Mouse (Mus musculus) leukemia stem cell, adult 10-12 weeks (primary cell): Measurements from ENCODE around the gene E330014E10Rik. TPM values are rescaled to one million over a fixed set of nuclear protein-coding genes. Genes with fewer than 3 reads are reported as not detected.

Source experiments
- polyA plus RNA-seq: library from polyadenylated mRNA; stranded (reverse); fragments of >175 nt; gene quantifications from 2 replicates; pipeline ENCODE4 v1.2.3, GENCODE M21; 2012; ENCODE audit warnings: low replicate concordance

Gene E330014E10Rik
- polyA plus RNA-seq, result not detected in 2 replicates

DNA sequence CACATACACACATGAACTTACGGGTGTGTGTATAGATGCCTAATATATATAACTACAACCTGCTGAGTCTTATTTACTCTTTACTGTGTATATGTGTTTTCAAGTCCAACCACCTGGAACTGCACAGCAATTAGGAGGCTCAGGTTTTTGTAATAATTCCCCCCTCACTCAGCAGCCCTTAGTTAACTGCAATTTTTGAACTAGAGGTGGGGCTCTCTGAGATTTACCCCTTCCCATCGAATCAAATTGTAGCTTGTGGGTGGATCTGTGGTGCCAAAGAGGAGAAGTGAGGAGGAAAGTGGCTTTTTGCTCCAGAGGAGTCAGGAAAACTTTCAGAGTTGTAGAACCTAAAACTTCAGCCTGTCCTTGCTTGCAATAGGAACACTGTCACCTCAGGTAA lies at the start of gene E330014E10Rik:
Gene E330014E10Rik (plus strand): TSS at position 301 of the 400 bp plus-strand sequence.

DNA sequence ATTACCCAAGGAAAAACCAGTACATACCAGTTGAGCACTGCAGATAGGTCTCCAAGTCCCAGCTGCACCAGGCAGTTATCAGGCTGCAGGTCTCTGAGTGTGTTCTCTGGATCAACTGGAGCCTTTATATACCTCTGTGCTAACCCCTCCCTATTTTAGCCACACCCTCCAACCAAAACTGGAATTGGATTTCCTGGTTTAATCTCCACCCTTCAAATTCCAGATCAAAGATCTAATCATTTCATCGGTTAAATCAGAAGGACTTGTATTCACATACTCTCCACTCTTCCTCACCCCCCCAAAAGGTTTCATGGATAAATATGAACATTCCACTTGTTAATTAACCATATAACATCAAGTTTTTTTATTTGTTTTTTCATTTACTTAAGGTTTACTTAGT lies 39.7 kb upstream of the E330014E10Rik start, which contains the start of gene Gm7978:
Gene Gm7978 (minus strand): TSS at position 101 of the 400 bp plus-strand sequence.

DNA sequence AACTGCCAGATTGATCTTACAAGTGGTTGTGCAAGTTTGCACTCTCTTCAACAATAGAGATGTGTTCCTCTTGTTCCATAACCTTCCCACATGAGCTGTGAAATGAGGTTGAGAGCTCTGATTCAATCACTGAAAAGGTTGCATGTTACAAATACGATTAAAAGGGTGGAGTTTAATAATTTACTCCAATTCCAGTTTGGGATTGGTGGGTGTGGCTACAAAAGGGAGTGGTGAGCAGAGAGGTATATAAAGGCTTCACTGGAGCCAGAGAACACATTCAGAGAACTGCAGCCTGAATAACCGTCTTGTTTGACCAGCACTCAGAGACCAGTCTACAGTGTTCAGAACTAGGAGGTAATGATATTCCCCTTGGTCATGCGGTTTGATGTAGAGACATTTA lies 34.1 kb upstream of the E330014E10Rik start, which contains the start of gene Gm7982:
Gene Gm7982 (plus strand): TSS at position 301 of the 400 bp plus-strand sequence.

Other genes with a start within 250 kb of the E330014E10Rik start
- not detected in 2 replicates for gene Gm7971, start 181.1 kb upstream of the E330014E10Rik start, polyA plus RNA-seq
- not detected in 2 replicates for gene Gm7978, start 39.8 kb upstream of the E330014E10Rik start, polyA plus RNA-seq
- gene Gm7982, start 34.0 kb upstream of the E330014E10Rik start, polyA plus RNA-seq, result not detected in 2 replicates
- gene Cxcl13, start 181.0 kb downstream of the E330014E10Rik start, polyA plus RNA-seq, result 0.26 and 3.1 TPM in 2 replicates